Mouse (Mus musculus) kidney, adult 11 months (tissue): Measurements from ENCODE around the gene Gm42420.

Source experiments
- DNase-seq: peaks from one replicate; pipeline ENCODE4 v3.0.0; 2022

Gene Gm42420

DNA sequence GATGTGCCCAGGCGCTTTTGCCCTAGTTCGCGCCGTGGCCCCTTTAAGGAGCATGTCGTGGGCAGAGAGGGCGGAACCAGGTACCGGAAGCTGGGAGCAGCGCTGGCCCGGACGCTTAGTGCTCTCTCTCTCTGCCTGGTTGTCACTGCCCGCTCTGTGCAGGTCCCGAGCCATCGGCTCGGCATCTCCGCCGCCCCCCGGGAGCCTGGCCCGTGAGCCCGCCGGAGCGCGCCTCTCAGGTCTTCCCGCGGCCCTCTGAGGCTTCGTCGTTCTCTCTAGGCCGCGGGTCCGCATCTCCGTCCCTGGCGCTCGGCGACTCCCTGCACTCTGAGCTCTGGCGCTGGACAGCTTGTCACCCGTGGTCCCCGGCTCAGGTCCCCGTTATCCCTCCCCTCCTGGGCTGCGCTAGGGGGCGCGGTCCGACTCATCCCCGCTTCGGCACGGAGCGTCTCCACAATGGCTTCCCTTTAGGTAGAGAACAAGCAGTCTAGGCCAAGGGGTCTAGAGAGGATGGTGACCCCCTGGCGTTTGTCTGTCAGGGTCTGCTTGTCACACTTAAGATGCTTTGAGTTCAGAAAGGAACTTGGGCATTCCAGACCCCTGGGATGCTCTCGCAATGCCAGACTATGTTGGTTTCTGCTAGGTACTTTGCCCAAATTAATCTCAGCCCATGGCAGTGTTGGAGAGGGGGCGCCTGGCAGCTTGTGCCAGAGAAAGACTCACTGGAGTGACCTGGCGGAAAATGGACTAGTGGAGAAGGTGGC lies 11.6 kb upstream of the Gm42420 start, which contains the start of gene Adck2:
Gene Adck2 (plus strand): TSS at position 83 of the 764 bp plus-strand sequence.
- peak; percentile 71 for DNase-seq

DNA sequence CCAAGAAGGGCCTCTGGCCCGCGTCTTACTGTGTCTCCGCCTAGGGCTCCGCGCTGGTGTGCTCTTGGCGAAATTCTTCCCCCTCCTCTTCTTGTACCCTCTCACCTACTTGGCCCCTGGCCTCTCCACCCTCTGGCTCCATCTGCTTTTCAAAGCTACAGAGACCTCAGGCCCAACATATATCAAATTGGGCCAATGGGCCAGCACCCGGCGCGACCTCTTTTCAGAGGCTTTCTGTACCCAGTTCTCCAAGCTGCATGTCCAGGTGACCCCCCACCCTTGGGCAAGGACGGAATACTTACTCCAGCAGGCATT lies 11.0 kb upstream of the Gm42420 start:
- DNase-seq: peak; percentile 49

DNA sequence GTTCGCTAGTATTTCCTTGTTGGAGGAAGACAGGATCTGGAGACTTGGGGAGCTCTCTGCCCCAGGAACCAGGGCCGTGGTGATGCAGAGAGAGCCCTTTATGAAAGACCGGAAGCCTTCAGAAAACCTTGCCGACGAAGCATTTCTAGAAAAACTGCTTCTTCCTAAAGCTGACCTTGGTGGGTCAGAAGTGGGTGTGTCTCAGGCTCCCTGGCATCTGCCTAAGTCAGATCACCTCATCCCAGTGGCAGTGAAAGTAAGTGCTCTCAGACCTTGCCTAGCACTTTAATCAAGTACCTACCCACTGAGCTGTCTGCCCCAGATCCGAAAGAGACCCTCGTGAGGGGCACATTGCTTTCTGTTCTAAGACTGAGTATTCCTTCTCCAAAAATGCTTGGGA lies 10.6 kb upstream of the Gm42420 start:
- DNase-seq: no peak

DNA sequence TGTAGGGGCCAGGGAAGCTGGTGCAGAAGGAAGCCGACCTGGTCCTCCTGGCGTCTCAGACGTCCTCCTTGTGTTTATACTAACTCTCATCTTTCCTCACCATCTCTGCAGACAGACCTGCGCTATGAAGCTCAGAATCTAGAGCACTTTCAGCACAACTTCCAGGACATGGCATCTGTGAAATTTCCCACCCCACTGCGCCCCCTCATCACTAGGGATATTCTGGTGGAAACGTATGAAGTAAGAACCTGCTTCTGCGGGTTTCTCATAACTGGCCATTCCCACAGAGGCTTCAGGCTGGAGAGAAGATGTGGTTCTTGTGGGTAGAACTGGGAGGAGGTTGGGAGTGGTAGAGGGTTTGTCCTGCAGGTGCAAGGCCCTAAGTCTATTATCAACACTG lies 6.0 kb upstream of the Gm42420 start:
- no peak for DNase-seq

DNA sequence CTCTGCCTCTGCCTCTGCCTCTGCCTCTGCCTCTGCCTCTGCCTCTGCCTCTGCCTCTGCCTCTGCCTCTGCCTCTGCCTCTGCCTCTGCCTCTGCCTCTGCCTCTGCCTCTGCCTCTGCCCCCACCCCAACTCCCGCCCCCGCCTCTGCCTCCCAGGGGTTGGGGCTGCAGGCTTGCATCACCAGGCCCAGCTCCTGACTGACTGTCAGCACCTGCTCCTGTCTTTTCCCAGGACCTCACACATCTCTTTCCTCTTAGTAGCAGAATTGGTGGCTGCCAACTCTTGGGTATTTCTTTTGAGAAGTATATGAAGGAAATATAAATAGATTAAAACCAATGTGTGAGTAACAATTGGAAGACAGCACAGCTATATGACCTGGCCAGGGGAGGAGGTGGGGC lies 5.0 kb upstream of the Gm42420 start:
- DNase-seq: no peak

DNA sequence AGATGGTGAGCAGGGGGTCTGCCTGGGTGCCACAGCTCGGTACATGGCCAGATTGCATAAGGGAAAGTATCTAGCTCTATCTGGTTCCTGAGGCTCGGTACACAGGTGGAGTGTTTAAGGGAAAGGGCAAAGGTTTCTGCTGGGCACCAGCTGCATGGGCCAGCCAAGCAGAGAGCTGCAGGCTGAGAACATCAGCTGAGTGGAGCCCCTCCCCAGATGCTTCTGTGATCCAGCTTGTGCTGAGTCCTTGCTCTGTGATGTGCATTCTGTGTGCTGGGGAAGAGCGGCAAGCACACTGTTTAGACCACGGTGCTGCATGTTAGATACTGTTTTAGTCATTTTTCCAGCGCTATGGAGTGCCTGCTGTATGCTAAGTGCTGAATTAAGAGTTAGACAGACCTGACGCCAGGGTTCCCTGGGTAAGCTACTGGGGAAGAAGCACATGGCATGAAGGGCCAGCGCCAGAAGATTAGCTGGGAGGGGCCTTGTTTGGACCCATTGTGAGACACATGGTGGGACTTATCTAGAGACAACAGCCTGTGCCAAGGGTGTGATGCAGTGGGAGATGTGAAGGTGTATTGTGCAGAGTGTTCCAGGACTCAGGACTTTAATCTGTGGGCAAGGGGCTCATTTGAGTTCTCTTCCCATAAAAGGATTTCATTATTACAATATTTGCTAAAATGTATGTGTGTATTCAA lies 4.3 kb upstream of the Gm42420 start:
- no peak for DNase-seq

DNA sequence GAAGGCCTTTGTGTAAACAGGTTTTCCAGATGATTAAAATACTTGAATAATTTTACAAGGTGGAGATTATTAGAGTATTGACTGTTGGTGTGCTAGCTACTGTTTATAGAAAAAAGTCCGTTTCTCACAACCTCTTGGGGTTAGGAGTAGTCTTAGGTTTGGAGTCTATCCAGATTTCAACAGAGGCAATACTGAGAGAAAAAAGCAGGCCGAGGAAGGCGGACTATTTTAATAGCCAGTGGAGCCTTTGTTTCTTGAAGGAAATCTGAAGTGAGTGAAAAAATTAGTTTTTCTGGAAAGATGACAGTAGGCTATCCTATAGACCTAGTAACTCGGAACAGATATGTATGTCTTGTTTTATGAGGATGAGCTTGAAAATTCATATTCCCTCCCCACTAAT lies 5.9 kb downstream of the Gm42420 start:
- no peak for DNase-seq

DNA sequence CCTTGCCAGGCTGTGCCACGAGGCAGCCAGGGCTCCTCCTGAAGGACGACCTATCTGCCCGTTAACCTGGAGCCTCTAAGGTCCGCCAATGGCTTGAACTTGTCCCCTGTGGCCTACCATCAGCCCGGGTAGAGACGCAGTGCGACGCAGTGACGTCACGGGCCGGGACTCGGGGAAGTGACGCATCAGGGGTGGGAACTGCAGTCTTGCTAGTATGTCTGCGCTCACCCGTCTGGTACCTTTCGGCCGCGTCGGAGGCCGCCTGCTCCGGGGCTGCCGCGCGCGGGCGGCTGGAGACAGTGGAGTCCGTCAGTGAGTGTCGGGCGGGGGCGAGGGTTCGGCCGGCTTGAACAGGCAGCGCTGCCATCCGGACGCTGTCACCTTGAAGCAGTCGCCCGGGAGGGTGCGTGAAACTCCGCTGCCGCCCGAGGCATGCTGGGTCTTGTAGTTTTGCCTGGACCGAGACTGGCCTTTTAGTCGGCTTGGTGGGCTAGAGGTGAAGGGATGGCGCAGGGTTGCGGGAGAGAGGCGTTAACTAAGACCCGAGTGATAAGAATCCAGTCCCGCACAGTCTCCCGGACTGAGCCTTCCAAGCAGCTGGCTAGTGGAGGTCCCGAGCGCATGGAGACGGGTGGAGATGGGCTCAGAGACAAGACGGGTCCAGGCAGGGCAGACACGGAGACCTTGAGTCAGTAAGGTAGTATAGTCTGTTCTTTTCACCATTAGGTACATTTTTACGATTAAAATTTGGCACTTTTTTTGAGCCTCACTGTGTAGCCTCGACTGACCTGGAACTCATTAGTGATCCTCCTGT lies 7.1 kb downstream of the Gm42420 start, which contains the start of gene Ndufb2:
Gene Ndufb2 (plus strand): TSS at position 174 of the 814 bp plus-strand sequence.
- peak; percentile 96 for DNase-seq

DNA sequence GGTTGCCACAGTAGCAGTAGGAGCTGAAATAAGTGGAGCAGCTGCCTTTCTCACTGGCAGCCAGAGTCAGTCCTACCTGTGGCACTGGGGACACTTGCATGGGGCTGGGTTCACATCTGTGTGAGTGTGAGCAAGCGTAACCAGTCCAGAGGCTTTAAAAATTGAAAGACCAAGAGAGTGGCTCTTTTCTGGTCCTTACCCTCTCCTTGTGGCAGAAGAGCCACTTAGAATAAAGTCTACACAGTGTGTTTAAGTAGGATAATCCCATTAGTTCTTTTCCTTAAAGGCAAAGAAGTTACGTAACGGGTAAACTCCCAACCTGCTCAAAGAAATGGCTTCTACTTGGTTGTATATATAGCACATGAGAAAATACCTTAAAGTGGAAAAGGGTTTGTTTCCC lies 15.3 kb downstream of the Gm42420 start:
- no peak for DNase-seq

DNA sequence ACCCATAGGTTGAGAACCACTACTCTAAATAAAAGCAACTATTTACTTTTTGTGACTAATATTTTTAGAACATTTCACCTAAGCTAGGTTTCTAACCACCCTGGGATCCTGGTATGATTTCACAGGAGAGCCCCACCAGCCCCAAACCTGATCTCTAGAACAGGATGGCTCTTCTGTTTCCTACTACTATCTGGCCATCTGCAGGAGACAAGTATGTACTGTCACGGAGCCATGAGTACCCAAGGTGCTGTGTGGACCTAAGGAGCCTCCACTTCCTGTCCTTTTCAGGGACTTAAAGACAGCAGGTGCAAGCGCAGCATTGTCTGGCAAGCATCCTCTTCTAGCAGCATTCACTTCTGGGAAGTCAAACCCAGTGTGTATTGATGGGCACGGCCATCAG lies 16.3 kb downstream of the Gm42420 start:
- DNase-seq: no peak

DNA sequence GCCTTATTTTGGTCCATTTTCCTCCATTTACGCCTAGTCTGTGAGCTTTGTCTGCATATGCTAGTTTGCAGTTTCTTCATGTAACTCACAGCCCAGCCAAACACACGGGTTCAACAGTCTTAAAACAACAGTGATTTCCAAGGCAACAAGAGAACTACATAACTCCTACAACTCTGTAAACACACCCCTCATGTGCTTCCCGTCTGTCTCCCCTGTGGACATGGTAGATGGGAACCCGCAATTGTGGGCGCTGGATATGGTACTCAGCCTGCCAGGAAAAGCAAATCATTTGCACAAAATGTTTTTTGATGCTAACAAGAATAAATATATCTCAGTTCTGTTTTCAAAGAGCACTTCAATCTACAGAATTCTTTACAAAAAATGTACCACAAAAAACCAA lies 19.0 kb downstream of the Gm42420 start:
- DNase-seq: no peak

DNA sequence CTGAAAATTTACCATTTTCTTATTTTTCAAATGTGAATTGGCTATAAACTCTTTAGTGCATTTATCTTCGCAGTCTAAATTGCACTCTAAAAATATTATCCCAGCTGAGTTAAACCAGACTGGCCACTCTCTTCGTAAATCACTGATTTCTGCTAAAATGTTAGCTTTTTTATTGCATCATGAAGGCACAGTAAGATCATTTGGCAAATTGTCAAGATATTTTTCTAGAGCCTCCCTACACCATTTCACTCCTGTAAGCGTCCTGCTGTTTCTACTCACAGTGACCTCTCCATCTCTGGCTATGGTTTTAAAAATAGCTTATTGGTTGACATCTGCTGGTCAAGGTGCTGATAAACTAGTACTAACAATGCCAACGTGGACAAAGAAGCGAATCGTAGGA lies 20.5 kb downstream of the Gm42420 start:
- no peak for DNase-seq

DNA sequence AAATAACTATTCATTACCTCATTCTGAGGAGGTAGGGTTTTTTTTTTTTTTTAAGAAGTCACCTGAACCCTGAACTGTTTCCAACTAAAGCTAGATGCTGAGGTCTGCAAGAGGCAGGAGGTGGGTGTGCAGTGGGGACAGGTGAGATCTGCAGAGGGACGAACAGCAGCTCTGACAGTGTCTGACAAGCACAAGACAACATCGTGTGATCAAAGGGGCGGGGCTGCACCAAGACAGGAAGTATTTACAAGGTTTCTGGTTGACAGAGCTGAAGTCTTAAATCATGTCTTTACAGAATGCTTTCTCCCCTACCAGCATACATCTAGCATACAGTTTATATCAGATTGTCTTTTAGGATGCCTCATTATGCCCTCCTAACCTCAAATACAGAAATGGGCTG lies 21.3 kb downstream of the Gm42420 start:
- no peak for DNase-seq

DNA sequence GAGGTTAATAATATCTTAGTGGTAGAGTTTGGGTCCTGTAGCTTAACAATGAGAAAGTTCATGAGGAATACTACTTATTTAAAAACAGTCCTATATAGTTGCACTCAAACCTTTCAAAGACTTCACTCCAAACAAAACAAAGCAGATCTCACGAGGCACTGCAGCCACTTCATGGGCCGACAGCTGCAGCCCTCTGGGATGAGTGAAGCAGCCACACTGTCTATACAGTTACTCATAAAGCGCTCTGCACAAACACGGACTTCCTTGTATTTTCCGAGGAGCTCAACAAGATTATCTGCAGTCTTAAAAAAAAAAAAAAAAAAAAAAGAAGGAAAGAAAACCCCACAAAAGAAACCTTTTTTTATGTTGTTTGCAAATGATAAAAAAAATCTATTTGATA lies 21.8 kb downstream of the Gm42420 start:
- DNase-seq: no peak

DNA sequence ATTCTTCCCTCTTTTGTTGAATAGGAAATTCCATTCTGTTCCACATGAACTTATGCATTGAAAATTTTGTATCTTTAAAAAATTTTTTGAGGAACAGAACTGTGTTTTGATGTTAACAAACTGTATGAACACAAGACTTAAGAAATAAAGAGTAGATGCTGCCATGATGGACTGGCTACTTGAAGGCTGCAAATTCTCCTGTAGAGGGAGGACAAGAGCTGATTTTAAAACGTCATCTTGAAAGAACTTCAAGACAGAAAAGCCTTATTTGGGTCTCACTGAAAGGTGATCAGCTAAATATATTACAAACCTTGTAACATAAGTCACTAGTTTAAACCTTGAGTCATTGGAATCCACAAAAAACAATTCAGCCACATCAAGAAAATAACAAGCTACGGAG lies 24.7 kb downstream of the Gm42420 start:
- no peak for DNase-seq

DNA sequence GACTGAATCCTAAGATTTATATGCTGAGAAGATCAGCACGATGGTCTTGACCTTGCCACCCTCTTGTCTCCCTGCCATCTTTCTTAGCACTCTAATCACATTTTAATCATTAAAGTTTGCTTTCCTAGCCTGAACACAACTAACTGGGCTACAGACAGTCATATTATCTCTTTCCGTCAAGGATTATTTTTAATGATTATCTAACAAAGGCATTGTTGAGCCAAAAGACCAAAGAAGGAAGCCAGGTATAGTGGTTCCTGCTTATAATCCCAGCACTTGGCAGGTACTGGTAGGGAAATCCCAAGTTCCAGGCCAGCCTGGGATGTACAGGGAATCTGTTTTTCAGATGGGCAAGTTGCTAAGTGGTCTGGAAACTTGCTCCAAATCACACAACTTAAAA lies 25.7 kb downstream of the Gm42420 start:
- no peak for DNase-seq
